In genomic region chr4:34264431-34264830, GRCm38 (mm10) we compare ENCODE assay signal across 26 mouse cellular contexts.
"Had no signal": no experiment of that assay in that cellular context is flagged by ENCODE, and none has a peak within 500 bp of the region (broad histone marks: within the 10 kb centered on the region; RNA-seq: fewer than 3 reads in every experiment).

No protein-coding gene starts in this region.

- H3K4me1 ChIP-seq: heart, embryonic 13.5 days; heart, embryonic 15.5 days; kidney, embryonic 15.5 days; limb, embryonic 13.5 days; limb, embryonic 15.5 days; liver, embryonic 12.5 days had no signal

- H3K27ac ChIP-seq: heart, adult 2 months; heart, embryonic 13.5 days; heart, embryonic 15.5 days; hindbrain, embryonic 14.5 days; kidney, embryonic 15.5 days; kidney, postnatal 0 days; limb, embryonic 13.5 days; limb, embryonic 15.5 days; liver, embryonic 12.5 days; liver, embryonic 14.5 days had no signal

- H3K36me3 ChIP-seq: heart, embryonic 13.5 days; heart, embryonic 15.5 days; kidney, embryonic 15.5 days; limb, embryonic 13.5 days; limb, embryonic 15.5 days; liver, embryonic 12.5 days had no signal

- H3K9me3 ChIP-seq: heart, embryonic 13.5 days; heart, embryonic 15.5 days; kidney, embryonic 15.5 days; limb, embryonic 13.5 days; limb, embryonic 15.5 days; liver, embryonic 12.5 days had no signal

- H3K4me3 ChIP-seq: heart, adult 2 months; heart, embryonic 13.5 days; heart, embryonic 15.5 days; kidney, embryonic 15.5 days; limb, embryonic 13.5 days; limb, embryonic 15.5 days; liver, embryonic 12.5 days had no signal

- DNase-seq: gastrocnemius, postnatal 14 days; gastrocnemius, postnatal 36 days; heart, adult 11 months; heart, adult 2 months; heart, postnatal 14 days; heart, postnatal 36 days; kidney, adult 11 months; kidney, adult 2 months; kidney, adult 9 months; kidney, postnatal 14 days; kidney, postnatal 36 days; layer of hippocampus, adult 9-11 months; layer of hippocampus, postnatal 36 days; lung, adult 18-20 months had no signal

- H3K27me3 ChIP-seq: heart, embryonic 13.5 days; heart, embryonic 15.5 days; kidney, embryonic 15.5 days; limb, embryonic 13.5 days; limb, embryonic 15.5 days; liver, embryonic 12.5 days had no signal

- H3K9ac ChIP-seq: heart, embryonic 13.5 days; heart, embryonic 15.5 days; hindbrain, embryonic 14.5 days; kidney, embryonic 15.5 days; limb, embryonic 13.5 days; limb, embryonic 15.5 days; liver, embryonic 12.5 days; liver, embryonic 14.5 days had no signal

- H3K4me2 ChIP-seq: heart, embryonic 11.5 days; heart, embryonic 13.5 days; heart, embryonic 15.5 days; hindbrain, embryonic 14.5 days; kidney, embryonic 15.5 days; limb, embryonic 13.5 days; limb, embryonic 15.5 days; liver, embryonic 12.5 days had no signal

- ATAC-seq: hindbrain, embryonic 16.5 days; intestine, embryonic 16.5 days; liver, embryonic 12.5 days had no signal
